Mouse (Mus musculus) liver, embryonic 16.5 days (tissue): Measurements from ENCODE around the gene Bcar3. TPM values are rescaled to one million over a fixed set of nuclear protein-coding genes. Genes with fewer than 3 reads are reported as not detected.

Experiments
- ATAC-seq: fragments of 200-750 bp; cut with Nextera tagmentation; 2 replicates; pipeline ENCODE4 v1.8.0; 2017; ENCODE audit warnings: low read depth, mild to moderate bottlenecking, moderate number of reproducible peaks, moderate library complexity
- H3K27ac ChIP-seq: fragments of 300-500 bp; sonication (generic); 2 replicates; pipeline ENCODE4 v1.5.1; 2014; ENCODE audit warnings: mild to moderate bottlenecking, low read length
- H3K27me3 ChIP-seq: fragments of 300-500 bp; sonication (generic); 2 replicates; pipeline ENCODE4 v1.6.1; 2014; ENCODE audit warnings: low read depth, low read length, mixed read lengths; ENCODE audit not compliant: control insufficient read depth, insufficient read depth
- H3K36me3 ChIP-seq: fragments of 300-500 bp; sonication (generic); 2 replicates; pipeline ENCODE4 v1.6.1; 2014; ENCODE audit warnings: mild to moderate bottlenecking; ENCODE audit not compliant: control insufficient read depth, insufficient read depth
- H3K4me1 ChIP-seq: fragments of 300-500 bp; sonication (generic); 2 replicates; pipeline ENCODE4 v1.6.1; 2014; ENCODE audit warnings: low read depth, low read length, mixed read lengths; ENCODE audit not compliant: control insufficient read depth
- H3K4me2 ChIP-seq: fragments of 300-500 bp; sonication (generic); 2 replicates; pipeline ENCODE4 v1.6.1; 2014; ENCODE audit warnings: low read depth, low read length, mixed read lengths
- H3K4me3 ChIP-seq: fragments of 300-500 bp; sonication (generic); 2 replicates; pipeline ENCODE4 v1.5.1; 2014; ENCODE audit warnings: low read depth, mild to moderate bottlenecking, low read length
- H3K9ac ChIP-seq: fragments of 300-500 bp; sonication (generic); 2 replicates; pipeline ENCODE4 v1.6.1; 2014; ENCODE audit warnings: low read depth, low read length
- H3K9me3 ChIP-seq: fragments of 300-500 bp; sonication (generic); replicated peaks from 2 replicates; pipeline ENCODE4 v1.6.1; 2016; ENCODE audit warnings: low read length; ENCODE audit not compliant: control insufficient read depth
- WGBS: fragments of 180-500 bp; shearing (Covaris S2); extraction: QIAGEN DNeasy Blood & Tissue Kit; methylation state at CpG from one replicate; pipeline ENCODE4 v1.1.7; 2014; ENCODE audit not compliant: insufficient replicate concordance; 5-methylcytosine and 5-hydroxymethylcytosine counted together
- polyA plus RNA-seq: library from polyadenylated mRNA; unstranded; fragments of >200 nt; fragmentation: Nextera tagmentation; extraction: Ambion mirVana; gene quantifications from 2 replicates; pipeline ENCODE4 v1.2.1, GENCODE M21; 2015

Gene Bcar3
- polyA plus RNA-seq, 1 experiment from 2014 or later = 7.2 TPM

- Histone ChIP-seq H3K4me3 (no peak overlapping the region), H3K9ac (no peak overlapping the region), H3K4me1 (no peaks in the 10 kb centered on the region), H3K27me3 (no peaks in the 10 kb centered on the region), H3K9me3 (no peaks in the 10 kb centered on the region), H3K4me2 (no peak overlapping the region), H3K27ac (no peak overlapping the region), H3K36me3 (no peaks in the 10 kb centered on the region)
- WGBS = 52% methylated on average over 4 of the region's 4 CpGs
- no peak for ATAC-seq
These were observed 10.6 kb downstream of the Bcar3 start for GRCm38 (mm10) chr3:122304560-122304959.

- Histone ChIP-seq H3K4me1 (no peaks in the 10 kb centered on the region), H3K9me3 (no peaks in the 10 kb centered on the region), H3K27ac (no peak overlapping the region), H3K4me3 (no peak overlapping the region), H3K9ac (no peak overlapping the region), H3K4me2 (no peak overlapping the region), H3K27me3 (no peaks in the 10 kb centered on the region), H3K36me3 (no peaks in the 10 kb centered on the region)
- WGBS = 40% methylated on average over 4 of the region's 4 CpGs
- ATAC-seq = no peak
These were observed 14.1 kb downstream of the Bcar3 start for GRCm38 (mm10) chr3:122307894-122308671.

DNA sequence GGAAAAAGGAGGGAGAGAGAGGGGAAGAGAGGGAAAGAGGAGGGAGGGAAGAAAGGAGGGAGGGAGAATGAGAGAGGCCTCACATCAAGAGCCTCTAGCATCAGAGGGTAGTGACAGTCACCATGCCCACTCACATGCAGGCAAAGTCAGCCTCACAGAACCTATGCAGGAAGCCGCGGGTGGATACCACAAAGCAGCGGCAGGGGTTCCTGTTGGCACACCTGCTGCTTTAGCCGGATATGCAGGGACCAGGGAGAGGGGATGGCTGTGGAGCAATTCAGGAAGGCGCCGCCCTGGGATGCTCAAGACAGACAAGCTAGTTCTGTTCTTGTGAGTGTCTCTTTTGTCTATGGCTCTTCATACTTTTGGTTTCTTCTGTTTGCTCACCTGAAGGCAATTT lies 15.0 kb downstream of the Bcar3 start:
- WGBS = 22% methylated on average over 6 of the region's 6 CpGs
- H3K9me3 ChIP-seq = no peaks in the 10 kb centered on the region
- no peak overlapping the region for H3K27ac ChIP-seq
- H3K27me3 ChIP-seq = no peaks in the 10 kb centered on the region
- no peak for ATAC-seq
- no peak overlapping the region for H3K4me3 ChIP-seq
- no peak overlapping the region for H3K4me2 ChIP-seq
- H3K9ac ChIP-seq = no peak overlapping the region
- H3K4me1 ChIP-seq = peaks cover 3% of the 10 kb centered on the region
- H3K36me3 ChIP-seq = no peaks in the 10 kb centered on the region

- no peak for ATAC-seq
- no peaks in the 10 kb centered on the region for H3K36me3 ChIP-seq
- H3K27me3 ChIP-seq = no peaks in the 10 kb centered on the region
- H3K4me1 ChIP-seq = peaks cover 4% of the 10 kb centered on the region
- 11% methylated on average over 2 of the region's 2 CpGs for WGBS
- H3K27ac ChIP-seq = no peak overlapping the region
- no peak overlapping the region for H3K4me2 ChIP-seq
- no peak overlapping the region for H3K9ac ChIP-seq
- no peaks in the 10 kb centered on the region for H3K9me3 ChIP-seq
- H3K4me3 ChIP-seq = no peak overlapping the region
These were observed 18.1 kb downstream of the Bcar3 start for GRCm38 (mm10) chr3:122312078-122312477.

DNA sequence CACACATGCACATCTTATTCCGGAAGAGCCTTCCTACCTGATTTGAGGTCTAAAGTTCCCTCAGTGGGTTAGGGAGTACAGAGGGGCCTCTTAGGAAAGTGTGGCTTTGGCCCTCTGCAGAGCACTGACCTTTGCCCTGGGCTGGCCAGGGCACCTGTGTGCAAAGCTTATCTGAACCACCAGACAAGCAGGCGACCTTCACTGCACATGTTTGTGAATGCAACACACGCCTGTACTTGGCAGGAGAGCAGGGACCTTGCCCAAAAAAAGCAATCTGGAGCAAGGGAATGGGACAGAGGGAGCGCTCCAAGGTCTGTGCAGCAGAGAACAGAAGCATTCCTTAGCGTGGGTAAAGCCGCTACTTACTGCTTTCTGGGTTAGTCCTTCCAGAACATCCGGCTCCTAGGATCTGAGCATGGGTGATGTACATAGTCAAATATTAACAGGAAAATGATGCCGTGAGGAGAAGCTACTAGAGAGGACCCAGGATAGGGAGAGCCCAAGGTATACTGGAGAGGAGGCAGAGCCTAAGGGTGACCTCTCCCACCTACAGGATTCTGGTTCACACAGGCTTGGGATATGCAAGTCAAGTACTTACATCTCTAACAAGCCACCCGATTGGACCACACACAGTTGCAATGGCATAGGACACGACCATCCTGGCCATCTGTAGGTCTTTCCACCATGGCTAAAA lies 19.1 kb downstream of the Bcar3 start:
- Histone ChIP-seq H3K27me3 (no peaks in the 10 kb centered on the region), H3K4me3 (no peak overlapping the region), H3K36me3 (no peaks in the 10 kb centered on the region), H3K4me1 (peaks cover 4% of the 10 kb centered on the region), H3K27ac (peak overlapping the region; percentile 34), H3K4me2 (peak overlapping the region; percentile 1; the same call in 1 of the 2 replicates), H3K9ac (no peak overlapping the region), H3K9me3 (no peaks in the 10 kb centered on the region)
- WGBS = 61% methylated on average over 10 of the region's 10 CpGs
- peak; percentile 84 for ATAC-seq

DNA sequence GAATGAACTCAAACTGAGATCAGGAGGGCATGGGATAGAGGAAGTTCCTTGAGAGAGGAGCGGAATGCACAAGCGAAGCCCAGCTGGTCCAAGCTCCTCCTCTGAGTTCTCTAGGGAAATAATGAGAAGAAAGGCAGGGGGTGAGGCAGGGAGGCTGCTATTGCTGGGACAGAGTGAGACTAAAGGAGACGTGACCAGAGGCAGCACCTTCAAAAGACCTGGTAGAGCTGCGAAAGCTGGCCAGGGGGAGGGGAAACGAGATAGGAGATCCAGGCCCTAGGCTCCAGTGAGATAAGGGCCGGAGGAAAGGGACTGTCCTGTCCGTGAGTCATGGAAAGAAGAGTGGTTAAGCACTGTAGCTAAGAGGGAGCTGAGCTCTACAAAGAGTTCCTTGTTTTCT lies 20.0 kb downstream of the Bcar3 start:
- no peak for ATAC-seq
- WGBS = 32% methylated on average over 7 of the region's 7 CpGs
- Histone ChIP-seq H3K4me1 (peaks cover 4% of the 10 kb centered on the region), H3K36me3 (no peaks in the 10 kb centered on the region), H3K27ac (0 out of 2 replicates have a peak overlapping the region, but pooled peaks have one; percentile 0), H3K27me3 (no peaks in the 10 kb centered on the region), H3K4me3 (no peak overlapping the region), H3K9ac (no peak overlapping the region), H3K4me2 (no peak overlapping the region), H3K9me3 (no peaks in the 10 kb centered on the region)

DNA sequence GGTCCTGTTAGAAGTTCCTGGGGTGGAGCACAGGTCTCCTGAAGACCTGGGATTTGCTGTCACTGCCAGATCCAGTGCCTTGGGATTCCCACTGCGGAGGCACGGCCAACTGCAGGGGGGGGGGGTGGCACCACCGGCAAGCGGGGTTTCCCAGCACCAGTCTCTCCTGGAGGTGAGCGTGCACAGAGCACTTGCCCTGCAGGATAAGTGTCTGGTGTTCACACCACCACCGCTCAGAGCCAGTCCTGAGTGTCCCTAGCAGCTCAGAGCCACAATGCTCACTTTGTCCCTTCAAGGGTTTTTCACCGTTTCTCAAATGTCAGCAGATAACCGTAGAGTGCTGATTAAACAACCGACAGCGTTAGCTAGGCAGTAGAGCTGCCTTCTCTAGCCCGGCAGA lies 22.7 kb downstream of the Bcar3 start:
- Histone ChIP-seq H3K36me3 (no peaks in the 10 kb centered on the region), H3K4me1 (peaks cover 4% of the 10 kb centered on the region), H3K9ac (no peak overlapping the region), H3K27ac (no peak overlapping the region), H3K4me2 (no peak overlapping the region), H3K9me3 (no peaks in the 10 kb centered on the region), H3K4me3 (no peak overlapping the region), H3K27me3 (no peaks in the 10 kb centered on the region)
- no peak for ATAC-seq
- WGBS = 27% methylated on average over 11 of the region's 11 CpGs

DNA sequence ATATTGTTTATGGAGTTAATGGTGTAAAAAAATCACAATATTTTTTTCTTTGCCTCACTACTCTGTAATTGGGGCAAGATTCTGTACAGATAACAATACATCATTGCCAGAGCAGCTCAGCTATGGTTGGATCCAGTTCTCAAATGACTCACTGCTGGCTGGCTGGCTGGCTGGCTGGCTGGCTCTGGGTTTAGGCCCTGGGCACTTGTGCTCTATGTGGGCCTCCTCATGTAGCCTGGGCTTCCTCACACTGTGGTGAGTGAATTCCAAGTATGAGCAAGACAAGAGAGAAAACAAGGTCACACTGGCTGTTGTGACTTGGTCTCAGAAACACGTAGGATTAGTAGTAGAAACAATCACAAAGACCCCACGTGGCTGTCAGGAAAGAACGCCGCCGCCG lies 23.4 kb downstream of the Bcar3 start:
- Histone ChIP-seq H3K4me1 (peaks cover 4% of the 10 kb centered on the region), H3K36me3 (no peaks in the 10 kb centered on the region), H3K4me2 (no peak overlapping the region), H3K27ac (no peak overlapping the region), H3K4me3 (no peak overlapping the region), H3K9ac (no peak overlapping the region), H3K27me3 (no peaks in the 10 kb centered on the region), H3K9me3 (no peaks in the 10 kb centered on the region)
- ATAC-seq = no peak
- 82% methylated on average over 6 of the region's 6 CpGs for WGBS

GRCm38 (mm10) chr3:122322226-122322625 lies 28.3 kb downstream of the Bcar3 start:
- H3K36me3 ChIP-seq = no peaks in the 10 kb centered on the region
- no peak overlapping the region for H3K4me2 ChIP-seq
- H3K4me3 ChIP-seq = no peak overlapping the region
- no peak for ATAC-seq
- H3K27me3 ChIP-seq = no peaks in the 10 kb centered on the region
- H3K9ac ChIP-seq = no peak overlapping the region
- no peaks in the 10 kb centered on the region for H3K4me1 ChIP-seq
- WGBS = 27% methylated on average over 9 of the region's 9 CpGs
- H3K27ac ChIP-seq = no peak overlapping the region
- no peaks in the 10 kb centered on the region for H3K9me3 ChIP-seq
